Mouse (Mus musculus) hindbrain, postnatal 0 days (tissue): ENCODE data around the gene Vmn1r17. TPM values are rescaled to one million over a fixed set of nuclear protein-coding genes. Genes with fewer than 3 reads are reported as not detected.

Experiments used
- ATAC-seq: fragments of 200-750 bp; cut with Nextera tagmentation; 2 replicates; pipeline ENCODE4 v1.8.0; 2017; ENCODE audit warnings: mild to moderate bottlenecking, moderate TSS enrichment, moderate library complexity
- DNase-seq: peaks from one replicate; pipeline ENCODE4 v3.0.0-alpha.2; 2015; ENCODE audit warnings: low spot score
- H3K27ac ChIP-seq: fragments of 300-500 bp; sonication (generic); 2 replicates; pipeline ENCODE4 v1.5.1; 2014; ENCODE audit warnings: mild to moderate bottlenecking
- H3K27me3 ChIP-seq: fragments of 300-500 bp; sonication (generic); 2 replicates; pipeline ENCODE4 v1.6.1; 2014; ENCODE audit warnings: low read length, mixed read lengths; ENCODE audit not compliant: insufficient read depth
- H3K36me3 ChIP-seq: fragments of 300-500 bp; sonication (generic); 2 replicates; pipeline ENCODE4 v1.6.1; 2014; ENCODE audit warnings: low read length, mixed read lengths; ENCODE audit not compliant: insufficient read depth
- H3K4me1 ChIP-seq: fragments of 300-500 bp; sonication (generic); 2 replicates; pipeline ENCODE4 v1.6.1; 2014; ENCODE audit warnings: antibody characterized with exemption, low read length, mixed read lengths; ENCODE audit not compliant: insufficient read depth
- H3K4me2 ChIP-seq: fragments of 300-500 bp; sonication (generic); 2 replicates; pipeline ENCODE4 v1.6.1; 2014; ENCODE audit warnings: low read depth, mild to moderate bottlenecking, low read length, moderate library complexity, mixed read lengths
- H3K4me3 ChIP-seq: fragments of 300-500 bp; sonication (generic); 2 replicates; pipeline ENCODE4 v1.5.1; 2014; ENCODE audit warnings: low read length
- H3K9ac ChIP-seq: fragments of 300-500 bp; sonication (generic); replicated peaks from 2 replicates; pipeline ENCODE4 v1.6.1; 2014; ENCODE audit warnings: mild to moderate bottlenecking, low read length, moderate library complexity, mixed read lengths
- H3K9me3 ChIP-seq: fragments of 300-500 bp; sonication (generic); 2 replicates; pipeline ENCODE4 v1.6.1; 2016; ENCODE audit warnings: low read length, mixed read lengths
- CTCF ChIP-seq: IDR thresholded peaks from 2 replicates; pipeline ENCODE4 v1.5.1; 2016; ENCODE audit warnings: antibody characterized with exemption, control low read depth, low read depth
- polyA plus RNA-seq: library from polyadenylated mRNA; unstranded; fragments of >200 nt; fragmentation: Nextera tagmentation; extraction: Ambion mirVana; gene quantifications from 2 replicates; pipeline ENCODE4 v1.2.1, GENCODE M21; 2015
- total RNA-seq: library from RNA; depleted of rRNA; stranded (reverse); fragments of >200 nt; gene quantifications from 2 replicates; pipeline ENCODE4 v1.2.3, GENCODE M21; 2014; rRNA removed

Gene Vmn1r17
- total and polyA plus RNA-seq, 2 experiments from 2014 or later: not detected

DNA sequence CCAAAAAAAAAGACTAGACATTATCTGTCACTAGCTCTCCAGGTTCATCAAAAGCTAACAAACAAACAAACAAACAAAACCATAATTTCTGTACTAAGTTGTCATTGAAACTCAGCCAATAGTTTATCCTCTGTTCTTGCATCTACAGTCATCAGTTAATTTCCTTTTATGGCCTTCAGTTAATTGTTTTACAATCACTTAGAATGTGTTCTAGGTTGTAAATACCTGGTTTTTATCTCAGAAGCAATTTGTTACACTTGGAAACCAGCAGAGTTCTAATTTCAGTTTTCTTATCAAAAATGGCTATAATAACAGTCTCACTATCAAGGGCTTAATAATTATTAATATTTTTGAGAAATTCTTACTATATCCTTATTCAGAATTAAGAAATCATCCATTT lies 37.4 kb downstream of the Vmn1r17 start:
- no peaks in the 10 kb centered on the region for H3K9me3 ChIP-seq
- H3K27ac ChIP-seq: no peak overlapping the region
- H3K27me3 ChIP-seq: no peaks in the 10 kb centered on the region
- no peaks in the 10 kb centered on the region for H3K36me3 ChIP-seq
- ATAC-seq: no peak
- no peak overlapping the region for H3K4me2 ChIP-seq
- DNase-seq: no peak
- no peaks in the 10 kb centered on the region for H3K4me1 ChIP-seq
- TF ChIP-seq CTCF: no peak
- H3K9ac ChIP-seq: no peak overlapping the region
- H3K4me3 ChIP-seq: no peak overlapping the region

Other genes with a start within 250 kb of the Vmn1r17 start
- not detected in 2 replicates for gene Vmn1r11, start 230.3 kb downstream of the Vmn1r17 start, total RNA-seq
- gene Vmn1r11, start 230.3 kb downstream of the Vmn1r17 start, polyA plus RNA-seq: not detected in 2 replicates
- not detected in 2 replicates for gene Vmn1r12, start 206.8 kb downstream of the Vmn1r17 start, total RNA-seq
- gene Vmn1r12, start 206.8 kb downstream of the Vmn1r17 start, polyA plus RNA-seq: not detected in 2 replicates
- gene Vmn1r13, start 160.4 kb downstream of the Vmn1r17 start, total RNA-seq: not detected in 2 replicates
- not detected in 2 replicates for gene Vmn1r13, start 160.4 kb downstream of the Vmn1r17 start, polyA plus RNA-seq
- gene Vmn1r14, start 132.0 kb downstream of the Vmn1r17 start, total RNA-seq: not detected in 2 replicates
- gene Vmn1r14, start 132.0 kb downstream of the Vmn1r17 start, polyA plus RNA-seq: not detected in 2 replicates
- not detected in 2 replicates for gene Vmn1r15, start 105.8 kb downstream of the Vmn1r17 start, total RNA-seq
- not detected in 2 replicates for gene Vmn1r15, start 105.8 kb downstream of the Vmn1r17 start, polyA plus RNA-seq
- gene Vmn1r16, start 34.2 kb downstream of the Vmn1r17 start, total RNA-seq: not detected in 2 replicates
- not detected in 2 replicates for gene Vmn1r16, start 34.2 kb downstream of the Vmn1r17 start, polyA plus RNA-seq
- not detected in 2 replicates for gene Vmn1r18, start 32.1 kb upstream of the Vmn1r17 start, total RNA-seq
- not detected in 2 replicates for gene Vmn1r18, start 32.1 kb upstream of the Vmn1r17 start, polyA plus RNA-seq
- not detected in 2 replicates for gene Vmn1r19, start 40.1 kb upstream of the Vmn1r17 start, total RNA-seq
- not detected in 2 replicates for gene Vmn1r19, start 40.1 kb upstream of the Vmn1r17 start, polyA plus RNA-seq
- gene Vmn1r20, start 65.2 kb upstream of the Vmn1r17 start, total RNA-seq: not detected in 2 replicates
- not detected in 2 replicates for gene Vmn1r20, start 65.2 kb upstream of the Vmn1r17 start, polyA plus RNA-seq
- gene Ppm1k, start 171.7 kb upstream of the Vmn1r17 start, total RNA-seq: 11.3 and 12.4 TPM in 2 replicates
- gene Ppm1k, start 171.7 kb upstream of the Vmn1r17 start, polyA plus RNA-seq: 8.2 and 9.4 TPM in 2 replicates
- 0.84 and 3.5 TPM in 2 replicates for gene Herc6, start 217.3 kb upstream of the Vmn1r17 start, total RNA-seq
- gene Herc6, start 217.3 kb upstream of the Vmn1r17 start, polyA plus RNA-seq: 1.4 and 1.7 TPM in 2 replicates